15 mouse cellular contexts compared by ENCODE assay signal in the genomic region with DNA sequence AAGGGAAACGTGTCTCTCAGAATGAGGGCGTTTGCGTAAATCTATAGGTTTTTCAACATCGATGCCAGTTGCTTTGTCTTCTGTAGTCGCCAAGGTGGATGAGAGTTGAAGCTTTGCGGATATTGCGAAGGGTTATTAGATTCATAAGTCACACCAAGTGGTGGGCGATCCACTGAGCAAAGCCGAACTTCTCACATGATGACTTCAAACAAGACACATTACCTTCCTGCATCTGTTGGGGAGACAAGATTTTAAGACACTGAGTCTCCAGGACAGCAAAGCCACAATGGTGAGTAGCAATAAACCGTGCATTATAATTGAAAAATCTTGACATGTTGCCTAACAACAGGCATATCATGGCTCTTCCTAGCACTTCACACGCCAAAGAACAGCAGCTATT. TPM values are rescaled to one million over a fixed set of nuclear protein-coding genes. Genes with fewer than 3 reads are reported as not detected.
DNase-seq lines count a peak whose midpoint lies in the region; ATAC-seq lines count a peak whose summit lies in the region.
"Had no signal": no experiment of that assay in that cellular context is flagged by ENCODE, and none has a peak within 500 bp of the region (broad histone marks: within the 10 kb centered on the region; RNA-seq: fewer than 3 reads in every experiment).

No protein-coding gene starts in this region.

- H3K4me1 ChIP-seq in neural tube, embryonic 12.5 days = peaks cover 22% of the 10 kb centered on the region
- peaks cover 2% of the 10 kb centered on the region; the same call in 1 of the 2 replicates for H3K4me1 ChIP-seq in forebrain, embryonic 11.5 days (replicated peaks; ENCODE audit: control insufficient read depth, insufficient read depth, low read length)
- H3K4me1 ChIP-seq in hindbrain, embryonic 15.5 days (replicated peaks) = peaks cover 37% of the 10 kb centered on the region
- H3K4me1 ChIP-seq in neural tube, embryonic 13.5 days (replicated peaks) = peaks cover 55% of the 10 kb centered on the region

- no peak overlapping the region for H3K4me3 ChIP-seq in neural tube, embryonic 12.5 days
- no peak overlapping the region for H3K4me3 ChIP-seq in forebrain, embryonic 11.5 days (ENCODE audit: low read depth, low read length)
- H3K4me3 ChIP-seq in hindbrain, embryonic 15.5 days = peak overlapping the region; percentile 74
- H3K4me3 ChIP-seq in neural tube, embryonic 13.5 days = peak overlapping the region; percentile 46
- H3K4me3 ChIP-seq: heart, adult 2 months had no signal

- 10% methylated on average over 11 of the region's 11 CpGs for WGBS in neural tube, embryonic 12.5 days
- WGBS in forebrain, embryonic 11.5 days = 6% methylated on average over 11 of the region's 11 CpGs
- WGBS in hindbrain, embryonic 15.5 days = 6% methylated on average over 11 of the region's 11 CpGs
- 9% methylated on average over 11 of the region's 11 CpGs for WGBS in neural tube, embryonic 13.5 days

- no peaks in the 10 kb centered on the region for H3K36me3 ChIP-seq in neural tube, embryonic 12.5 days
- H3K36me3 ChIP-seq in forebrain, embryonic 11.5 days (ENCODE audit: control insufficient read depth, insufficient read depth, low read length) = no peaks in the 10 kb centered on the region
- H3K36me3 ChIP-seq in hindbrain, embryonic 15.5 days = no peaks in the 10 kb centered on the region
- H3K36me3 ChIP-seq in neural tube, embryonic 13.5 days = no peaks in the 10 kb centered on the region
- H3K36me3 ChIP-seq: embryonic facial prominence, embryonic 15.5 days; limb, embryonic 12.5 days had no signal

- H3K9me3 ChIP-seq in neural tube, embryonic 12.5 days = no peaks in the 10 kb centered on the region
- no peaks in the 10 kb centered on the region for H3K9me3 ChIP-seq in forebrain, embryonic 11.5 days (ENCODE audit: control insufficient read depth, low read length)
- no peaks in the 10 kb centered on the region for H3K9me3 ChIP-seq in hindbrain, embryonic 15.5 days
- H3K9me3 ChIP-seq in neural tube, embryonic 13.5 days = no peaks in the 10 kb centered on the region
- H3K9me3 ChIP-seq: embryonic facial prominence, embryonic 15.5 days; limb, embryonic 12.5 days had no signal

- H3K4me2 ChIP-seq in neural tube, embryonic 12.5 days (replicated peaks) = peak overlapping the region; percentile 74
- H3K4me2 ChIP-seq in forebrain, embryonic 11.5 days (ENCODE audit: low read depth, low read length, severe bottlenecking) = peak overlapping the region; percentile 71
- H3K4me2 ChIP-seq in hindbrain, embryonic 15.5 days = peak overlapping the region; percentile 98
- H3K4me2 ChIP-seq in neural tube, embryonic 13.5 days = peak overlapping the region; percentile 91

- H3K27ac ChIP-seq in neural tube, embryonic 12.5 days = no peak overlapping the region
- no peak overlapping the region for H3K27ac ChIP-seq in forebrain, embryonic 11.5 days (ENCODE audit: low read depth, low read length)
- H3K27ac ChIP-seq in hindbrain, embryonic 15.5 days (replicated peaks) = no peak overlapping the region
- no peak overlapping the region for H3K27ac ChIP-seq in neural tube, embryonic 13.5 days (replicated peaks)
- H3K27ac ChIP-seq: embryonic facial prominence, embryonic 15.5 days; heart, adult 2 months; limb, embryonic 12.5 days had no signal

- no peak overlapping the region for H3K9ac ChIP-seq in neural tube, embryonic 12.5 days
- H3K9ac ChIP-seq in forebrain, embryonic 11.5 days (ENCODE audit: low read length) = no peak overlapping the region
- H3K9ac ChIP-seq in hindbrain, embryonic 15.5 days = no peak overlapping the region
- H3K9ac ChIP-seq in neural tube, embryonic 13.5 days = no peak overlapping the region
- H3K9ac ChIP-seq: embryonic facial prominence, embryonic 15.5 days; limb, embryonic 12.5 days; lung, embryonic 14.5 days had no signal

- H3K27me3 ChIP-seq in neural tube, embryonic 12.5 days (replicated peaks) = peaks cover 40% of the 10 kb centered on the region
- peaks cover 41% of the 10 kb centered on the region for H3K27me3 ChIP-seq in forebrain, embryonic 11.5 days (ENCODE audit: control insufficient read depth, insufficient read depth, low read length)
- H3K27me3 ChIP-seq in hindbrain, embryonic 15.5 days = peaks cover 24% of the 10 kb centered on the region
- H3K27me3 ChIP-seq in neural tube, embryonic 13.5 days = peaks cover 71% of the 10 kb centered on the region

- ATAC-seq in neural tube, embryonic 12.5 days (ENCODE audit: low FRiP score, low read depth) = no peak
- no peak for ATAC-seq in forebrain, embryonic 11.5 days (replicated peaks; ENCODE audit: low FRiP score)
- ATAC-seq in hindbrain, embryonic 15.5 days (ENCODE audit: low FRiP score, low read depth) = no peak
- no peak for ATAC-seq in neural tube, embryonic 13.5 days (ENCODE audit: low read depth)

- no peak for DNase-seq in neural tube, embryonic 10.5 days (ENCODE audit: extremely low spot score, low spot score)
- DNase-seq in forebrain, embryonic 11.5 days (ENCODE audit: low spot score) = peak; percentile 50
- no peak for DNase-seq in testis, postnatal 10 days (ENCODE audit: low spot score)
- DNase-seq in yolk sac, embryonic 10.5 days (ENCODE audit: low spot score) = no peak
- DNase-seq in kidney, adult 8-10 months = no peak
- DNase-seq: heart, adult 2 months; heart, postnatal 14 days; lung, embryonic 14.5 days; thymus, postnatal 4 days had no signal

RNA-seq across cellular contexts. Expression of a gene that starts 0.6 kb away (rescaled TPM):
- 1.9 and 2.7 TPM in 2 replicates for polyA plus RNA-seq in neural tube, embryonic 12.5 days (2016; fragmentation: Nextera tagmentation; extraction: Ambion mirVana)
- polyA plus RNA-seq in forebrain, embryonic 11.5 days (2014; fragmentation: Nextera tagmentation; extraction: Ambion mirVana) = 0.85 and 1.1 TPM in 2 replicates
- 5.1 and 5.3 TPM in 2 replicates for polyA plus RNA-seq in hindbrain, embryonic 15.5 days (2015; fragmentation: Nextera tagmentation; extraction: Ambion mirVana)
- 3.1 and 3.2 TPM in 2 replicates for polyA plus RNA-seq in neural tube, embryonic 13.5 days (2015; fragmentation: Nextera tagmentation; extraction: Ambion mirVana)
- polyA plus RNA-seq: small intestine, adult 2 months had no signal

Comparison
In these comparisons a context has a peak if more than half of its experiments do, and no peak if none do; other contexts are left out.
1. H3K4me3 ChIP-seq: peak in hindbrain, embryonic 15.5 days (single experiment) and neural tube, embryonic 13.5 days (single experiment); none in neural tube, embryonic 12.5 days (single experiment) and forebrain, embryonic 11.5 days (single experiment).
2. Peak in every context shown above with its lines, with median percentiles within 50 percentile points of each other: H3K4me2 ChIP-seq.